Mouse (Mus musculus) ZHBTc4 (cell line): ENCODE measurements around the gene Hes1.

Experiments used
- DNase-seq: peaks from one replicate; pipeline ENCODE4 v3.0.0-alpha.2; 2011; ENCODE audit warnings: low read depth, low spot score

Gene Hes1

GRCm38 (mm10) chr16:30069950-30070770 lies 6.0 kb downstream of the Hes1 start:
- peak; percentile 72 for DNase-seq

- DNase-seq = no peak
Observed at GRCm38 (mm10) chr16:30070771-30071191, 6.6 kb downstream of the Hes1 start.

GRCm38 (mm10) chr16:30073317-30073716 lies 9.1 kb downstream of the Hes1 start:
- no peak for DNase-seq

- DNase-seq = no peak
Observed at GRCm38 (mm10) chr16:30081498-30081897, 17.3 kb downstream of the Hes1 start.

- peak; percentile 69 for DNase-seq
Observed at GRCm38 (mm10) chr16:30081980-30082379, 17.8 kb downstream of the Hes1 start.

GRCm38 (mm10) chr16:30082965-30083364 lies 18.8 kb downstream of the Hes1 start:
- DNase-seq = no peak

- peak; percentile 64 for DNase-seq
Observed at GRCm38 (mm10) chr16:30083536-30083935, 19.4 kb downstream of the Hes1 start.

GRCm38 (mm10) chr16:30088646-30089045 lies 24.5 kb downstream of the Hes1 start:
- DNase-seq = no peak

GRCm38 (mm10) chr16:30090200-30090865 lies 26.1 kb downstream of the Hes1 start:
- no peak for DNase-seq

- no peak for DNase-seq
Observed at GRCm38 (mm10) chr16:30096050-30096449, 31.9 kb downstream of the Hes1 start.

GRCm38 (mm10) chr16:30096475-30096874 lies 32.3 kb downstream of the Hes1 start:
- DNase-seq = no peak

- no peak for DNase-seq
Observed at GRCm38 (mm10) chr16:30099124-30099523, 34.9 kb downstream of the Hes1 start.

GRCm38 (mm10) chr16:30102149-30102915 lies 38.1 kb downstream of the Hes1 start:
- peak; percentile 49 for DNase-seq

- no peak for DNase-seq
Observed at GRCm38 (mm10) chr16:30102982-30103381, 38.8 kb downstream of the Hes1 start.

GRCm38 (mm10) chr16:30103495-30103894 lies 39.3 kb downstream of the Hes1 start:
- no peak for DNase-seq

- peak; percentile 54 for DNase-seq
Observed at GRCm38 (mm10) chr16:30104363-30104762, 40.2 kb downstream of the Hes1 start.

- DNase-seq = no peak
Observed at GRCm38 (mm10) chr16:30105476-30105875, 41.3 kb downstream of the Hes1 start.

- DNase-seq = peak; percentile 48
Observed at GRCm38 (mm10) chr16:30108167-30108566, 44.0 kb downstream of the Hes1 start.

GRCm38 (mm10) chr16:30110466-30110865 lies 46.3 kb downstream of the Hes1 start:
- no peak for DNase-seq

- DNase-seq = no peak
Observed at GRCm38 (mm10) chr16:30111069-30111468, 46.9 kb downstream of the Hes1 start.

- no peak for DNase-seq
Observed at GRCm38 (mm10) chr16:30111566-30111965, 47.4 kb downstream of the Hes1 start.

GRCm38 (mm10) chr16:30113170-30113569 lies 49.0 kb downstream of the Hes1 start:
- DNase-seq = peak; percentile 42
